Mouse (Mus musculus): ENCODE data around the gene Uckl1. TPM values are rescaled to one million over a fixed set of nuclear protein-coding genes. Genes with fewer than 3 reads are reported as not detected.

The Uckl1 gene
- polyA plus RNA-seq, 1 experiment, result 53.4 TPM

GRCm38 (mm10) chr2:181572921-181573920 lies 11.5 kb downstream of the Uckl1 start:
- no peaks in the 10 kb centered on the region for H3K27me3 ChIP-seq (ENCODE audit: control insufficient read depth, insufficient read depth, insufficient read length)
- H3ac ChIP-seq (ENCODE audit: control insufficient read depth, insufficient read length), result no peak overlapping the region
- TF ChIP-seq MAX (IDR thresholded peaks at IDR 0.05; ENCODE audit: low read depth) (no peak), E2F4 (IDR thresholded peaks at IDR 0.05; ENCODE audit: insufficient read depth) (no peak), TCF12 (IDR thresholded peaks at IDR 0.05; ENCODE audit: insufficient read depth, poor library complexity, severe bottlenecking) (no peak), POLR2AphosphoS2 (IDR thresholded peaks at IDR 0.05; ENCODE audit: insufficient read length, low read depth) (peak; percentile 3), MYOG (IDR thresholded peaks at IDR 0.05; ENCODE audit: control insufficient read depth in 1 of 3, insufficient read depth in 1 of 3, insufficient read length in 2 of 3, low read depth in 2 of 3) (no peak)
- no peak overlapping the region for H3K4me2 ChIP-seq (ENCODE audit: low read depth)
- H3K4me3 ChIP-seq, result no peak overlapping the region
- peaks cover 3% of the 10 kb centered on the region for H3K36me3 ChIP-seq (ENCODE audit: control insufficient read depth, insufficient read depth)
- H3K79me2 ChIP-seq (ENCODE audit: control insufficient read depth, insufficient read depth), result peaks cover 3% of the 10 kb centered on the region

GRCm38 (mm10) chr2:181571941-181572670 lies 12.6 kb downstream of the Uckl1 start:
- Histone ChIP-seq H3K4me2 (ENCODE audit: low read depth) (no peak overlapping the region), H3K4me3 (no peak overlapping the region), H3ac (ENCODE audit: control insufficient read depth, insufficient read length) (no peak overlapping the region), H3K27me3 (ENCODE audit: control insufficient read depth, insufficient read depth, insufficient read length) (no peaks in the 10 kb centered on the region), H3K79me2 (ENCODE audit: control insufficient read depth, insufficient read depth) (no peaks in the 10 kb centered on the region), H3K36me3 (ENCODE audit: control insufficient read depth, insufficient read depth) (peaks cover 3% of the 10 kb centered on the region)
- TF ChIP-seq POLR2A (IDR thresholded peaks at IDR 0.05; ENCODE audit: insufficient read length, low read depth) (no peak), POLR2AphosphoS2 (IDR thresholded peaks at IDR 0.05; ENCODE audit: insufficient read length, low read depth) (peak; percentile 42), E2F4 (IDR thresholded peaks at IDR 0.05; ENCODE audit: insufficient read depth) (no peak)

- no peak for TF ChIP-seq POLR2A (IDR thresholded peaks at IDR 0.05; ENCODE audit: insufficient read length, low read depth)
- TF ChIP-seq POLR2AphosphoS2 (IDR thresholded peaks at IDR 0.05; ENCODE audit: insufficient read length, low read depth), result peak; percentile 46
- peaks cover 3% of the 10 kb centered on the region for H3K36me3 ChIP-seq (ENCODE audit: control insufficient read depth, insufficient read depth)
- no peak overlapping the region for H3K4me3 ChIP-seq
- H3K27me3 ChIP-seq (ENCODE audit: control insufficient read depth, insufficient read depth, insufficient read length), result no peaks in the 10 kb centered on the region
- no peak overlapping the region for H3ac ChIP-seq (ENCODE audit: control insufficient read depth, insufficient read length)
- H3K79me2 ChIP-seq (ENCODE audit: control insufficient read depth, insufficient read depth), result no peaks in the 10 kb centered on the region
- no peak overlapping the region for H3K4me2 ChIP-seq (ENCODE audit: low read depth)
Measured at GRCm38 (mm10) chr2:181570921-181571595, 13.6 kb downstream of the Uckl1 start.

GRCm38 (mm10) chr2:181570375-181570774 lies 14.3 kb downstream of the Uckl1 start:
- H3K79me2 ChIP-seq (ENCODE audit: control insufficient read depth, insufficient read depth), result no peaks in the 10 kb centered on the region
- no peak overlapping the region for H3K4me3 ChIP-seq
- H3ac ChIP-seq (ENCODE audit: control insufficient read depth, insufficient read length), result no peak overlapping the region
- peaks cover 3% of the 10 kb centered on the region for H3K36me3 ChIP-seq (ENCODE audit: control insufficient read depth, insufficient read depth)
- H3K27me3 ChIP-seq (ENCODE audit: control insufficient read depth, insufficient read depth, insufficient read length), result no peaks in the 10 kb centered on the region
- no peak for TF ChIP-seq TCF3 (IDR thresholded peaks at IDR 0.05; ENCODE audit: insufficient read length, low read depth)
- no peak for TF ChIP-seq USF1 (IDR thresholded peaks at IDR 0.05; ENCODE audit: low read depth)
- TF ChIP-seq REST (IDR thresholded peaks at IDR 0.05; ENCODE audit: insufficient read depth, insufficient read length), result no peak
- H3K4me2 ChIP-seq (ENCODE audit: low read depth), result no peak overlapping the region

GRCm38 (mm10) chr2:181569856-181570255 lies 14.8 kb downstream of the Uckl1 start:
- no peak overlapping the region for H3ac ChIP-seq (ENCODE audit: control insufficient read depth, insufficient read length)

More at GRCm38 (mm10) chr2:181569856-181570255, 14.8 kb downstream of the Uckl1 start:
- no peaks in the 10 kb centered on the region for H3K79me2 ChIP-seq (ENCODE audit: control insufficient read depth, insufficient read depth)
- H3K4me2 ChIP-seq (ENCODE audit: low read depth), result no peak overlapping the region
- TF ChIP-seq POLR2AphosphoS2 (IDR thresholded peaks at IDR 0.05; ENCODE audit: insufficient read length, low read depth) (peak; percentile 31), MYOD1 (IDR thresholded peaks at IDR 0.05; ENCODE audit: control insufficient read depth in 1 of 3, insufficient read length in 2 of 3, low read depth in 2 of 3) (no peak), REST (IDR thresholded peaks at IDR 0.05; ENCODE audit: insufficient read depth, insufficient read length) (no peak)
- no peak overlapping the region for H3K4me3 ChIP-seq
- peaks cover 3% of the 10 kb centered on the region for H3K36me3 ChIP-seq (ENCODE audit: control insufficient read depth, insufficient read depth)
- no peaks in the 10 kb centered on the region for H3K27me3 ChIP-seq (ENCODE audit: control insufficient read depth, insufficient read depth, insufficient read length)

Data from myocyte (in vitro differentiated cells).